24 mouse cellular contexts compared by ENCODE assay signal in genomic region chr13:55850726-55851125, GRCm38 (mm10). TPM values are rescaled to one million over a fixed set of nuclear protein-coding genes. Genes with fewer than 3 reads are reported as not detected.
A peak's percentile ranks its signal among the peaks of the same experiment; 100 is the strongest.
DNase-seq lines count a peak whose midpoint lies in the region; ATAC-seq and TF ChIP-seq lines count a peak whose summit lies in the region.
"Had no signal": no experiment of that assay in that cellular context is flagged by ENCODE, and none has a peak within 500 bp of the region (broad histone marks: within the 10 kb centered on the region; RNA-seq: fewer than 3 reads in every experiment).

No protein-coding gene starts in this region.

- H3K27ac ChIP-seq in midbrain, embryonic 11.5 days (ENCODE audit: low read depth, low read length): no peak overlapping the region
- no peak overlapping the region for H3K27ac ChIP-seq in midbrain, postnatal 0 days (ENCODE audit: low read depth, low read length)
- H3K27ac ChIP-seq: embryonic facial prominence, embryonic 10.5 days; forebrain, embryonic 10.5 days; heart, adult 2 months; heart, embryonic 13.5 days; hindbrain, embryonic 10.5 days; hindbrain, embryonic 14.5 days; intestine, embryonic 15.5 days had no signal

- no peak overlapping the region for H3K9ac ChIP-seq in midbrain, embryonic 11.5 days (ENCODE audit: low read length)
- no peak overlapping the region for H3K9ac ChIP-seq in midbrain, postnatal 0 days (replicated peaks; ENCODE audit: low read length, poor library complexity, severe bottlenecking)
- H3K9ac ChIP-seq: heart, embryonic 13.5 days; hindbrain, embryonic 14.5 days; intestine, embryonic 15.5 days had no signal

- no peak overlapping the region for H3K4me2 ChIP-seq in midbrain, embryonic 11.5 days
- H3K4me2 ChIP-seq in midbrain, postnatal 0 days (ENCODE audit: low read depth, low read length, poor library complexity, severe bottlenecking): no peak overlapping the region
- H3K4me2 ChIP-seq: heart, embryonic 13.5 days; hindbrain, embryonic 14.5 days; intestine, embryonic 15.5 days had no signal

- peaks cover 6% of the 10 kb centered on the region; the same call in 1 of the 2 replicates for H3K27me3 ChIP-seq in midbrain, embryonic 11.5 days (ENCODE audit: control insufficient read depth, insufficient read depth, low read length)
- peaks cover 27% of the 10 kb centered on the region for H3K27me3 ChIP-seq in midbrain, postnatal 0 days (ENCODE audit: insufficient read depth, low read length)

- WGBS in midbrain, embryonic 11.5 days: 67% methylated on average over 5 of the region's 5 CpGs
- WGBS in midbrain, postnatal 0 days: 83% methylated on average over 5 of the region's 5 CpGs

- peaks cover 4% of the 10 kb centered on the region for H3K4me1 ChIP-seq in midbrain, embryonic 11.5 days (ENCODE audit: control insufficient read depth, insufficient read depth, low read length)
- no peaks in the 10 kb centered on the region for H3K4me1 ChIP-seq in midbrain, postnatal 0 days (ENCODE audit: insufficient read depth, low read length)

- intact Hi-C loops in heart, postnatal 14 days (cut with DNase I): no loop called here

- 0 out of 2 replicates have a peak, but pooled peaks have one; percentile 24 for ATAC-seq in midbrain, embryonic 11.5 days (ENCODE audit: low FRiP score)
- no peak for ATAC-seq in midbrain, postnatal 0 days (ENCODE audit: low FRiP score)
- ATAC-seq: CD4-positive, CD25-positive, alpha-beta regulatory T cell, adult 4 months; forebrain, embryonic 14.5 days; intestine, embryonic 15.5 days had no signal

- no peaks in the 10 kb centered on the region for H3K9me3 ChIP-seq in midbrain, embryonic 11.5 days (ENCODE audit: control insufficient read depth, low read length)
- H3K9me3 ChIP-seq in midbrain, postnatal 0 days (ENCODE audit: low read length): no peaks in the 10 kb centered on the region
- H3K9me3 ChIP-seq: embryonic facial prominence, embryonic 10.5 days; forebrain, embryonic 10.5 days; G1E; heart, embryonic 13.5 days; hindbrain, embryonic 10.5 days; intestine, embryonic 15.5 days had no signal

- no peak for TF ChIP-seq CTCF in midbrain, postnatal 0 days (IDR thresholded peaks at IDR 0.05)

- no peaks in the 10 kb centered on the region for H3K36me3 ChIP-seq in midbrain, embryonic 11.5 days (ENCODE audit: control insufficient read depth, insufficient read depth, low read length)
- no peaks in the 10 kb centered on the region for H3K36me3 ChIP-seq in midbrain, postnatal 0 days (ENCODE audit: insufficient read depth, low read length)
- H3K36me3 ChIP-seq: embryonic facial prominence, embryonic 10.5 days; forebrain, embryonic 10.5 days; G1E; heart, embryonic 13.5 days; hindbrain, embryonic 10.5 days; intestine, embryonic 15.5 days had no signal

- H3K4me3 ChIP-seq in midbrain, embryonic 11.5 days (ENCODE audit: low read depth, low read length): no peak overlapping the region
- H3K4me3 ChIP-seq in midbrain, postnatal 0 days (ENCODE audit: low read depth, low read length): no peak overlapping the region
- H3K4me3 ChIP-seq: embryonic facial prominence, embryonic 10.5 days; forebrain, embryonic 10.5 days; heart, adult 2 months; heart, embryonic 13.5 days; hindbrain, embryonic 10.5 days; intestine, embryonic 15.5 days had no signal

- peak; percentile 92 for DNase-seq in heart, adult 11 months
- DNase-seq in heart, postnatal 14 days: no peak
- no peak for DNase-seq in midbrain, embryonic 11.5 days (ENCODE audit: low spot score, missing footprints)
- no peak for DNase-seq in midbrain, postnatal 0 days (ENCODE audit: low spot score)
- DNase-seq in gastrocnemius, postnatal 25 days: peak; percentile 76
- no peak for DNase-seq in cerebellum, adult 9-10 months
- DNase-seq in kidney, postnatal 10 days: no peak
- DNase-seq: adrenal gland, postnatal 10 days; B cell, adult 2 months; cerebellum, adult 11 months; cerebellum, adult 9-11 months; cerebellum, postnatal 36 days; heart, adult 2 months; kidney, adult 2 months had no signal

RNA-seq across cellular contexts. Expression of gene Pitx1, which starts 14.7 kb away (rescaled TPM):
- total RNA-seq in heart, postnatal 14 days (2021): not detected
- polyA plus RNA-seq in midbrain, embryonic 11.5 days (2014; fragmentation: Nextera tagmentation; extraction: Ambion mirVana): 0.25 and 0.88 TPM in 2 replicates
- total RNA-seq in midbrain, postnatal 0 days (2014; rRNA removed): 1.9 and 3.3 TPM in 2 replicates
- polyA plus RNA-seq in midbrain, postnatal 0 days (2015; fragmentation: Nextera tagmentation; extraction: Ambion mirVana): 2.2 and 2.7 TPM in 2 replicates
- under 1 TPM; 0.46 to 0.70 TPM for total RNA-seq in gastrocnemius, postnatal 25 days (2021)
- total RNA-seq: adrenal gland, postnatal 10 days; G1E; heart, adult 2 months had no signal
- polyA plus RNA-seq: CD4-positive, CD25-positive, alpha-beta regulatory T cell, adult 4 months; forebrain, embryonic 14.5 days; G1E; heart, postnatal 0 days; hindbrain, embryonic 14.5 days had no signal

Comparison
In these comparisons a context has a peak if more than half of its experiments do, and no peak if none do; other contexts are left out.
1. DNase-seq: peak in heart, adult 11 months (single experiment) and gastrocnemius, postnatal 25 days (single experiment); none in heart, postnatal 14 days (0 of 2), midbrain, embryonic 11.5 days (single experiment), midbrain, postnatal 0 days (single experiment), cerebellum, adult 9-10 months (single experiment) and kidney, postnatal 10 days (single experiment).